Mouse (Mus musculus): ENCODE results near the gene Trim43b. TPM values are rescaled to one million over a fixed set of nuclear protein-coding genes. Genes with fewer than 3 reads are reported as not detected.

The Trim43b gene
- polyA plus RNA-seq, 1 experiment from 2014 or later, result not detected

Other genes with a start within 250 kb of the Trim43b start
- not detected in 2 replicates for gene Bcl2a1a, start 135.9 kb downstream of the Trim43b start, polyA plus RNA-seq (2014; fragmentation: Nextera tagmentation; extraction: Ambion mirVana)
- gene Bcl2a1b, start 106.4 kb upstream of the Trim43b start, polyA plus RNA-seq (2014; fragmentation: Nextera tagmentation; extraction: Ambion mirVana), result 0.77 TPM in 1 of 2 replicates, not detected in the other
- gene Gm29094, start 106.5 kb upstream of the Trim43b start, polyA plus RNA-seq (2014; fragmentation: Nextera tagmentation; extraction: Ambion mirVana), result 0.33 and 1.3 TPM in 2 replicates
- gene Mthfs, start 117.8 kb upstream of the Trim43b start, polyA plus RNA-seq (2014; fragmentation: Nextera tagmentation; extraction: Ambion mirVana), result 9.6 and 15.0 TPM in 2 replicates